Mouse (Mus musculus): ENCODE data around the gene Olfr1277. TPM values are rescaled to one million over a fixed set of nuclear protein-coding genes. Genes with fewer than 3 reads are reported as not detected.

The Olfr1277 gene
- not detected in 2 replicates for polyA plus RNA-seq (2016; fragmentation: Nextera tagmentation; extraction: Ambion mirVana)

- no peaks in the 10 kb centered on the region for H3K27me3 ChIP-seq (replicated peaks)
- H3K27ac ChIP-seq: no peak within 1 kb of the TSS
- ATAC-seq (ENCODE audit: low FRiP score, low read depth): no peak
- no peak within 1 kb of the TSS for H3K4me2 ChIP-seq (replicated peaks)
- H3K9ac ChIP-seq: no peak within 1 kb of the TSS
- H3K4me3 ChIP-seq: no peak within 1 kb of the TSS
- no peaks in the 10 kb centered on the region for H3K4me1 ChIP-seq
- no peaks in the 10 kb centered on the region for H3K36me3 ChIP-seq
- H3K9me3 ChIP-seq: no peaks in the 10 kb centered on the region
- 80% methylated on average over 2 of the region's 2 CpGs for WGBS
Observed at GRCm38 (mm10) chr2:111274006-111274405, at the start of gene Olfr1277. Olfr1277 (minus strand) TSS chr2:111274106.

- Histone ChIP-seq H3K9me3 (no peaks in the 10 kb centered on the region), H3K4me2 (replicated peaks) (no peak within 1 kb of the TSS), H3K27ac (no peak within 1 kb of the TSS), H3K9ac (no peak within 1 kb of the TSS), H3K4me1 (no peaks in the 10 kb centered on the region), H3K4me3 (no peak within 1 kb of the TSS), H3K27me3 (replicated peaks) (no peaks in the 10 kb centered on the region), H3K36me3 (no peaks in the 10 kb centered on the region)
- ATAC-seq (ENCODE audit: low FRiP score, low read depth): no peak
Observed at GRCm38 (mm10) chr2:111313717-111314116, 39.8 kb upstream of the Olfr1277 start, which contains the start of gene Olfr1280. Olfr1280 (plus strand) TSS chr2:111314017.

GRCm38 (mm10) chr2:111300374-111300773, 26.5 kb upstream of the Olfr1277 start, which contains the start of gene Olfr1279:
Olfr1279 (plus strand) TSS chr2:111300635.
- no peak within 1 kb of the TSS for H3K4me2 ChIP-seq (replicated peaks)
- H3K9ac ChIP-seq: no peak within 1 kb of the TSS
- H3K27me3 ChIP-seq (replicated peaks): no peaks in the 10 kb centered on the region
- no peaks in the 10 kb centered on the region for H3K4me1 ChIP-seq
- ATAC-seq (ENCODE audit: low FRiP score, low read depth): no peak
- no peaks in the 10 kb centered on the region for H3K9me3 ChIP-seq
- H3K36me3 ChIP-seq: no peaks in the 10 kb centered on the region
- H3K4me3 ChIP-seq: no peak within 1 kb of the TSS
- no peak within 1 kb of the TSS for H3K27ac ChIP-seq

- Histone ChIP-seq H3K4me2 (replicated peaks) (no peak overlapping the region), H3K27ac (no peak overlapping the region), H3K4me3 (no peak overlapping the region), H3K4me1 (no peaks in the 10 kb centered on the region), H3K36me3 (no peaks in the 10 kb centered on the region), H3K27me3 (replicated peaks) (no peaks in the 10 kb centered on the region), H3K9me3 (no peaks in the 10 kb centered on the region), H3K9ac (no peak overlapping the region)
- no peak for ATAC-seq (ENCODE audit: low FRiP score, low read depth)
Observed at GRCm38 (mm10) chr2:111298541-111298940, 24.6 kb upstream of the Olfr1277 start.

GRCm38 (mm10) chr2:111289836-111290235, 15.9 kb upstream of the Olfr1277 start, which contains the start of gene Olfr1278:
Olfr1278 (plus strand) TSS chr2:111290136.
- Histone ChIP-seq H3K27me3 (replicated peaks) (no peaks in the 10 kb centered on the region), H3K36me3 (no peaks in the 10 kb centered on the region), H3K4me2 (replicated peaks) (no peak within 1 kb of the TSS), H3K4me3 (no peak within 1 kb of the TSS), H3K9me3 (no peaks in the 10 kb centered on the region), H3K27ac (no peak within 1 kb of the TSS), H3K4me1 (no peaks in the 10 kb centered on the region), H3K9ac (no peak within 1 kb of the TSS)
- no peak for ATAC-seq (ENCODE audit: low FRiP score, low read depth)

- H3K4me1 ChIP-seq: no peaks in the 10 kb centered on the region
Observed at GRCm38 (mm10) chr2:111254216-111254615, 19.7 kb downstream of the Olfr1277 start, which contains the start of gene Olfr1276. Olfr1276 (plus strand) TSS chr2:111254516.

GRCm38 (mm10) chr2:111235186-111235585, 38.7 kb downstream of the Olfr1277 start, which contains the start of gene Olfr1275:
Olfr1275 (minus strand) TSS chr2:111235286.
- H3K4me1 ChIP-seq: no peaks in the 10 kb centered on the region
- no peak within 1 kb of the TSS for H3K27ac ChIP-seq
- no peak for ATAC-seq (ENCODE audit: low FRiP score, low read depth)
- 79% methylated on average over 1 of the region's 1 CpGs for whole genome bisulfite sequencing
- no peaks in the 10 kb centered on the region for H3K27me3 ChIP-seq (replicated peaks)
- no peak within 1 kb of the TSS for H3K4me2 ChIP-seq (replicated peaks)
- no peaks in the 10 kb centered on the region for H3K9me3 ChIP-seq
- H3K9ac ChIP-seq: no peak within 1 kb of the TSS
- no peaks in the 10 kb centered on the region for H3K36me3 ChIP-seq
- no peak within 1 kb of the TSS for H3K4me3 ChIP-seq

More at GRCm38 (mm10) chr2:111254216-111254615, 19.7 kb downstream of the Olfr1277 start, which contains the start of gene Olfr1276:
- Histone ChIP-seq H3K9me3 (no peaks in the 10 kb centered on the region), H3K9ac (no peak within 1 kb of the TSS), H3K27me3 (replicated peaks) (no peaks in the 10 kb centered on the region), H3K4me3 (no peak within 1 kb of the TSS), H3K4me2 (replicated peaks) (no peak within 1 kb of the TSS), H3K27ac (no peak within 1 kb of the TSS), H3K36me3 (no peaks in the 10 kb centered on the region)
- ATAC-seq (ENCODE audit: low FRiP score, low read depth): no peak

- Histone ChIP-seq H3K27ac (no peak within 1 kb of the TSS), H3K4me2 (replicated peaks) (no peak within 1 kb of the TSS), H3K4me1 (no peaks in the 10 kb centered on the region), H3K9me3 (no peaks in the 10 kb centered on the region), H3K36me3 (no peaks in the 10 kb centered on the region), H3K4me3 (no peak within 1 kb of the TSS), H3K9ac (no peak within 1 kb of the TSS), H3K27me3 (replicated peaks) (no peaks in the 10 kb centered on the region)
- WGBS: 88% methylated on average over 6 of the region's 6 CpGs
- ATAC-seq (ENCODE audit: low FRiP score, low read depth): no peak
Observed at GRCm38 (mm10) chr2:111229502-111229901, 44.4 kb downstream of the Olfr1277 start, which contains the start of gene 4930430A15Rik. 4930430A15Rik (minus strand) TSS chr2:111229602.

Other genes with a start within 250 kb of the Olfr1277 start
- not detected in 2 replicates for gene Gm13941, start 168.1 kb downstream of the Olfr1277 start, polyA plus RNA-seq (2016; fragmentation: Nextera tagmentation; extraction: Ambion mirVana)
- gene Gm15130, start 121.2 kb downstream of the Olfr1277 start, polyA plus RNA-seq (2016; fragmentation: Nextera tagmentation; extraction: Ambion mirVana): not detected in 2 replicates
- gene 4930430A15Rik, start 44.5 kb downstream of the Olfr1277 start, polyA plus RNA-seq (2016; fragmentation: Nextera tagmentation; extraction: Ambion mirVana): not detected in 2 replicates
- gene Olfr1275, start 38.8 kb downstream of the Olfr1277 start, polyA plus RNA-seq (2016; fragmentation: Nextera tagmentation; extraction: Ambion mirVana): not detected in 2 replicates
- not detected in 2 replicates for gene Olfr1276, start 19.6 kb downstream of the Olfr1277 start, polyA plus RNA-seq (2016; fragmentation: Nextera tagmentation; extraction: Ambion mirVana)
- not detected in 2 replicates for gene Olfr1278, start 16.0 kb upstream of the Olfr1277 start, polyA plus RNA-seq (2016; fragmentation: Nextera tagmentation; extraction: Ambion mirVana)
- gene Olfr1279, start 26.5 kb upstream of the Olfr1277 start, polyA plus RNA-seq (2016; fragmentation: Nextera tagmentation; extraction: Ambion mirVana): not detected in 2 replicates
- not detected in 2 replicates for gene Olfr1280, start 39.9 kb upstream of the Olfr1277 start, polyA plus RNA-seq (2016; fragmentation: Nextera tagmentation; extraction: Ambion mirVana)
- gene Olfr1281, start 52.4 kb upstream of the Olfr1277 start, polyA plus RNA-seq (2016; fragmentation: Nextera tagmentation; extraction: Ambion mirVana): not detected in 2 replicates
- not detected in 2 replicates for gene Olfr1282, start 62.0 kb upstream of the Olfr1277 start, polyA plus RNA-seq (2016; fragmentation: Nextera tagmentation; extraction: Ambion mirVana)
- not detected in 2 replicates for gene Olfr1283, start 92.7 kb upstream of the Olfr1277 start, polyA plus RNA-seq (2016; fragmentation: Nextera tagmentation; extraction: Ambion mirVana)
- not detected in 2 replicates for gene Olfr1284, start 101.4 kb upstream of the Olfr1277 start, polyA plus RNA-seq (2016; fragmentation: Nextera tagmentation; extraction: Ambion mirVana)
- not detected in 2 replicates for gene Olfr1286, start 149.0 kb upstream of the Olfr1277 start, polyA plus RNA-seq (2016; fragmentation: Nextera tagmentation; extraction: Ambion mirVana)
- not detected in 2 replicates for gene Olfr1287, start 175.0 kb upstream of the Olfr1277 start, polyA plus RNA-seq (2016; fragmentation: Nextera tagmentation; extraction: Ambion mirVana)
- not detected in 2 replicates for gene Olfr1288, start 200.0 kb upstream of the Olfr1277 start, polyA plus RNA-seq (2016; fragmentation: Nextera tagmentation; extraction: Ambion mirVana)
- gene Olfr1289, start 206.7 kb upstream of the Olfr1277 start, polyA plus RNA-seq (2016; fragmentation: Nextera tagmentation; extraction: Ambion mirVana): not detected in 2 replicates
- gene Olfr1290, start 219.7 kb upstream of the Olfr1277 start, polyA plus RNA-seq (2016; fragmentation: Nextera tagmentation; extraction: Ambion mirVana): not detected in 2 replicates
- gene Olfr1291-ps1, start 223.1 kb upstream of the Olfr1277 start, polyA plus RNA-seq (2016; fragmentation: Nextera tagmentation; extraction: Ambion mirVana): not detected in 2 replicates

Data from neural tube, embryonic 12.5 days (tissue).